Mouse (Mus musculus): Measurements from ENCODE around the gene Rgs9. TPM values are rescaled to one million over a fixed set of nuclear protein-coding genes. Genes with fewer than 3 reads are reported as not detected.
"Not testable (repeated sequence)": the region's sequence is repeated elsewhere in the genome, so short reads cannot be mapped to it uniquely, and the experiment has no call there.

The Rgs9 gene
- total RNA-seq, 4 experiments from 2014 or later = 118 to 133 (median 128) TPM

- DNase-seq (ENCODE audit: low spot score in 2 of 2) = peak; percentile 63 to 67
Measured at GRCm38 (mm10) chr11:109311885-109312605, 14.1 kb upstream of the Rgs9 start.

GRCm38 (mm10) chr11:109305680-109306079 lies 7.8 kb upstream of the Rgs9 start:
- no peak for DNase-seq (ENCODE audit: low spot score in 2 of 2)

GRCm38 (mm10) chr11:109302338-109302737 lies 4.4 kb upstream of the Rgs9 start:
- DNase-seq (ENCODE audit: low spot score in 2 of 2) = no peak

- no peak for DNase-seq (ENCODE audit: low spot score in 2 of 2)
Measured at GRCm38 (mm10) chr11:109297031-109297430, 898 bp downstream of the Rgs9 start.

GRCm38 (mm10) chr11:109292056-109292455 lies 5.9 kb downstream of the Rgs9 start:
- DNase-seq (ENCODE audit: low spot score in 2 of 2) = no peak

GRCm38 (mm10) chr11:109289378-109289777 lies 8.6 kb downstream of the Rgs9 start:
- not testable (repeated sequence) for DNase-seq (ENCODE audit: low spot score in 2 of 2)

- DNase-seq (ENCODE audit: low spot score in 2 of 2) = no peak
Measured at GRCm38 (mm10) chr11:109284811-109285210, 13.1 kb downstream of the Rgs9 start.

GRCm38 (mm10) chr11:109278186-109278585 lies 19.7 kb downstream of the Rgs9 start:
- DNase-seq (ENCODE audit: low spot score in 2 of 2) = no peak

- DNase-seq (ENCODE audit: low spot score in 2 of 2) = no peak
Measured at GRCm38 (mm10) chr11:109271399-109271798, 26.5 kb downstream of the Rgs9 start.

GRCm38 (mm10) chr11:109270366-109270765 lies 27.6 kb downstream of the Rgs9 start:
- no peak for DNase-seq (ENCODE audit: low spot score in 2 of 2)

- DNase-seq (ENCODE audit: low spot score in 2 of 2) = no peak
Measured at GRCm38 (mm10) chr11:109269662-109270341, 28.1 kb downstream of the Rgs9 start.

- DNase-seq (ENCODE audit: low spot score in 2 of 2) = no peak
Measured at GRCm38 (mm10) chr11:109269283-109269661, 28.7 kb downstream of the Rgs9 start.

GRCm38 (mm10) chr11:109266161-109266910 lies 31.6 kb downstream of the Rgs9 start:
- peak in 1 of 2 experiments; percentile 64 for DNase-seq (ENCODE audit: low spot score in 2 of 2)

- peak in 1 of 2 experiments; percentile 50 for DNase-seq (ENCODE audit: low spot score in 2 of 2)
Measured at GRCm38 (mm10) chr11:109264159-109264768, 33.7 kb downstream of the Rgs9 start.

- DNase-seq (ENCODE audit: low spot score in 2 of 2) = no peak
Measured at GRCm38 (mm10) chr11:109260561-109260960, 37.4 kb downstream of the Rgs9 start.

GRCm38 (mm10) chr11:109258941-109259910 lies 38.7 kb downstream of the Rgs9 start:
- DNase-seq (ENCODE audit: low spot score in 2 of 2) = peak in 1 of 2 experiments; percentile 44

- DNase-seq (ENCODE audit: low spot score in 2 of 2) = no peak
Measured at GRCm38 (mm10) chr11:109257824-109258223, 40.1 kb downstream of the Rgs9 start.

GRCm38 (mm10) chr11:109255022-109255421 lies 42.9 kb downstream of the Rgs9 start:
- no peak for DNase-seq (ENCODE audit: low spot score in 2 of 2)

GRCm38 (mm10) chr11:109252483-109252882 lies 45.4 kb downstream of the Rgs9 start:
- DNase-seq (ENCODE audit: low spot score in 2 of 2) = no peak

GRCm38 (mm10) chr11:109250566-109250965 lies 47.4 kb downstream of the Rgs9 start:
- no peak for DNase-seq (ENCODE audit: low spot score in 2 of 2)

All from left cerebral cortex, adult 8-10 months (tissue).